Mouse (Mus musculus) retina, adult 2 months (tissue): ENCODE measurements around the gene Pard3b.

Source experiments
- DNase-seq: peaks from one replicate; pipeline ENCODE4 v3.0.0-alpha.2; 2012; ENCODE audit warnings: low read depth, low spot score

The Pard3b gene

GRCm38 (mm10) chr1:62449193-62449875, 810.7 kb downstream of the Pard3b start:
- no peak for DNase-seq

DNA sequence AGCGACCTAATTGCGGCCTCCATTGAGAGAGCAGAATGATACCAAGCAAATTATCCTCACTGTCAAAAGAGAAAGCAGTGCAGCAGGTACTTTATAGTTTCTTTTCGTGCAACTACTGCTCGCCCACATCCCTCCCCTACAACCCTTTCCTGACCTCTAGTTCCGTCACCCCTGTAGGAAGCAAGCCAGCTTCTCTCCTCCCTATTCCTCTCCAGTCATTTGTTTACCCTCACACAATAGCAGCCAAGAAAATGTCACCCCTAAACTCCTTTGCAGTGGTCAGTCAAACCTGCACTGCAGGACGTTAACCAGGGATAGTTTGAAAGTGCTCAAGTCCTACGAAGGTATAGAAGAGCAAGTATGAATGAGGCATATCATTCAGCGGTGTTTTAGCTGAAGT, 826.9 kb downstream of the Pard3b start:
- DNase-seq: no peak

DNA sequence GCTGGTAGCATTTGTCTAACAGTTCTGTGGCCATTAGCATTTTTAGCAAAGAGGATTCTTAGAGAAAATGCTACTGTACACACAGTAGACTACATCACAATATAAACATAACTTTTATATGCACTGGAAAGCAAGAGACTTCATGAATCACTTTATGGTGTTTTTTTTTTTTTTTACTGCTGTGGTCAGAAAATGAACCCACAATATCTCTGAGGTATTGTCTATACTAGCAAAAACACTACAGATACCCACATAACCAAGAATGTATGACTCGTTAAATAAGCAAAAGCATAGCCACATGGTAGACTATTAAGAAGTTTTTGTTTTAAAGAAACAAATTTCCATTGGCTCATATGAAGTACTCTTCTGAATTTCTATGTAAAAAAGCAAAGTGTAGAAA, 827.9 kb downstream of the Pard3b start:
- DNase-seq: no peak

GRCm38 (mm10) chr1:62483059-62483458, 844.4 kb downstream of the Pard3b start:
- no peak for DNase-seq

- DNase-seq: no peak
Measured at GRCm38 (mm10) chr1:62488871-62489270, 850.2 kb downstream of the Pard3b start.

GRCm38 (mm10) chr1:62499146-62499545, 860.5 kb downstream of the Pard3b start:
- DNase-seq: no peak

DNA sequence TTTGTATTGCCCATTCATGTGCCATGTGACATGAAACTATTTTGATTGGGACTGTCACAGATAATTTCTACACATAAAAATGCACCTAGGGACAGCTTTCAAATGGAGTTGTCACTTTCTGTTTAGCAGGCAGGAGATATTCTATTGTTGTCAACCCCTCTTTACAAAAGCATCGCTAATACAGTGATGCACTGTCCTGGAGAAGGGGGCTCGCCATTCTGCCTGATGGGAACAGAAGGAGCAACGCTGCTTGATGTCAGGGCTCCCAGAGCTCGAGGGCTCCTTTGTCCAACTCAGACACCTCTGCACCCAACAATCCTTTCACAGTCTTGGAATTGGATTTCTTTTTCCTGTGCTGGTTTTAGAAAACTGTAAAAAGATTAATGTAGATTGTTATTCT, 871.9 kb downstream of the Pard3b start:
- DNase-seq: no peak

GRCm38 (mm10) chr1:62511681-62512080, 873.1 kb downstream of the Pard3b start:
- DNase-seq: no peak

DNA sequence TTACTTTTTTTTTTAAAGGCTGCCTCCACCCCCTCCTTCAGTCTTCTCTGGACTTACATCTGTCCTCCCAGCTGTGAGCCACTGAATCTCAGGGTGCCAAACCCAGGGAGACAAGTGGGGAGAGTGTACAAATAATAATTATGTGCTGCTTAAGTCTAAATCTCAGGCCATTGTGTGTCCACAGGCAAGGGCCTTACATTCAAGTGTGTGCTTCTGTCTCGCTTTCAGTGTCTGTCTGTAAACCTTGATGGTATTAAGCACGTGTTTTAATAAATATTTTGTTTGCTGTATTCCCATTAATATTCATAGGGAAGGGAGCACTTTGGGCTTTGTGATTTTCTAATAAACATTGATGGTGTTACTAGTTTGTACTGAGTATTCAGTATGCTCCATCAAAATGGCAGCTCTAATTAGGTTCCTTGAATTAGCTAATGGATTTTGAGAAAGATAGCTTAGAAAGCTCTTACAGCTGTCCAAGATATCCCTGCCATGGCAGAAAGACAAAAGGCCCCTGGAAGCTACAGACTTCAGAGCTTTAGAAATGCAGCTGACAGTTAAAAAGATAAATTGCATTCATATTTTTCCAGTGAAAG, 880.1 kb downstream of the Pard3b start:
- no peak for DNase-seq

DNA sequence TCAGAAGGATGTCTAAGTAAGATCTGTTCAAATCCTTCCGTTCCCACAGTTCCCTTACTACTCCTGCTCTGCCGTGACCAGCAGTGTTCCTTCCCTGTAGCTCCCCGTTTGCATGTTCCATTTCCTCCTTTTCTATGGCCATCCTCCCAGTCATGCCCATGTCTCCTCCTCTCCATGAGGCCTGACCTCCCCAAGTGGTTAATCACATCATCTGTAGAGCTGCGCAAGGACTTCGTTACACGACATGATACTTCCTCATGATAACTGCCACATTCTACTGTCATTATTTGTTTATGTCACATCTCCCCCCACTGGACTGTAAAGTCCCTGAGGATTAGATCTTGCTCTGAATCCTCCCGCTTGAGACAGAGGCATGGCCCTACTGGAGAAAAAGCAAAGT, 882.7 kb downstream of the Pard3b start:
- DNase-seq: no peak

DNA sequence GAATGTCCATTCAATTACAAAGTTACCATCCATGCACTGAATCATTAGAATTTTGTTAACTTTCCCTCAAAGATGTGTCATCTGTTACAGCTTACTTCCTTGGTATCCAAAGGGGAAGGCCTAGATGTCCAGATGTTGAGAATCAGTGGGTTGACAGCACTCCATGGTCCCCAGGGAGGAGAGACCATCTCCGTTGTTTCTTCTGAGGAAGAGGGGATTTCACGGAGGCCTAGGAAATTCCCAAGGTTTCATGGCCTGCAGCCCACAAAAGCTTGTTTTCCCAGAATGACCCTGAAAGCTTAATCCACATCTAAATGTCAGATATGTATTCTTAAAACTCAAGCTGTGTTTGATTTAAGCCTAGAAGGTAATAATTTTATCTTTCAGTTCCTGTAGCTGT, 884.1 kb downstream of the Pard3b start:
- DNase-seq: no peak

- DNase-seq: no peak
Measured at GRCm38 (mm10) chr1:62527788-62528187, 889.2 kb downstream of the Pard3b start.

DNA sequence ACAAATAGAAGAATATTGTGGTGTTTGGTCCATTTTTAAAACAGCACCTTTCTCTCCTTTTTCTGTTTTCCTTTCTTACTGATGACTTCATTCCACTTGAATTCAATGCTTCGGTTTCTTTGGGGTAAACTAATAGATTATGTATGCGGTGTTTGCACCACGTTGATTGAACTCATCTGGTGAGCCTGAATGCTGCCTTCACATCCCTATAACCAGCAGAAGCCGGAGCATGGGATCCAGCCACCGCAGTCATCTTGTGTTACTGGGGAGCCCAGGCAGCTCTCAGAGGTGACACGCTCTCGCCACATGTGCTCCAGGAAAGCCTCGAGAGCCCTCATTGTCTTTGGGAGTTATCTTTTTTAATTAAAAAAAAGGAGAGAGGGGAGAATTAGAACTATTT, 891.3 kb downstream of the Pard3b start:
- no peak for DNase-seq

GRCm38 (mm10) chr1:62532426-62533126, 894.0 kb downstream of the Pard3b start:
- DNase-seq: no peak

GRCm38 (mm10) chr1:62548953-62549352, 910.3 kb downstream of the Pard3b start:
- no peak for DNase-seq

DNA sequence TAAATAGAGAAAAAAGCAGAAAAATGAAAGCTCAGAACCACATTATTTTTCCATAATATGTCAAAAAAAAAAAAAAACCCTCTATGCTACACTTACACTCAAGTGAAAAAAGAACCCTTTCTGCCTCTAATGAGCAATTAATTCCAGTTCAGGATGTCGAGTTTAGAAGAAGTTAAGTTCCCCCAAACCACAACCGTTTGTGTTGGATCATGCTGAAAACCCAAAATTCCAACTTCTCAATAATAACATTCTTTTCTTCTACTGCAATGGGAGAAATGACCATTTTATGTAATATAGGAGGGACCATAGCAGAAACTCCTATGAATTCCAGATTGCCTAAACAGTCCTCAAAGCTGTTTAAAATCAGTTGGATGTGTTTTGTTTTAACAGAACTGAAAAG, 911.9 kb downstream of the Pard3b start:
- DNase-seq: no peak

- no peak for DNase-seq
Measured at GRCm38 (mm10) chr1:62551516-62551915, 912.9 kb downstream of the Pard3b start.

DNA sequence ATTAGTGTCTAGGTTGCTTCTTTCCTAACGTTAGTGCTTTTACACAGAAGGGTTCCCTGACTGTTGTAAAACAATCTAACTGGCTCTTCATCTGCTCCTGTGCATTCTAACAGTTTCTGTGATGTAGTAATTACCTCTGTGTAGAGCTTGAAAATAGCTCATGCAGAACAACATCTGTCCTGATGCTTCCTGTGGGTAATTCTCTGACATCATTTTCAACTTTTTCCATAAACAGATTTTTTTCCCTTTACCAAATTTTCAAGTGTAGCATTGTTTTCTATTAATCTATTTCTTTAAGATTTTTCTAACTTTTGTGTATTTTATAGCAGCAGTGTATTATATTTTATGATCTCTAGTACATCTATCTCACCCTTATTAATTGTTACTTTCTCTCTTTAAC, 917.2 kb downstream of the Pard3b start:
- no peak for DNase-seq

DNA sequence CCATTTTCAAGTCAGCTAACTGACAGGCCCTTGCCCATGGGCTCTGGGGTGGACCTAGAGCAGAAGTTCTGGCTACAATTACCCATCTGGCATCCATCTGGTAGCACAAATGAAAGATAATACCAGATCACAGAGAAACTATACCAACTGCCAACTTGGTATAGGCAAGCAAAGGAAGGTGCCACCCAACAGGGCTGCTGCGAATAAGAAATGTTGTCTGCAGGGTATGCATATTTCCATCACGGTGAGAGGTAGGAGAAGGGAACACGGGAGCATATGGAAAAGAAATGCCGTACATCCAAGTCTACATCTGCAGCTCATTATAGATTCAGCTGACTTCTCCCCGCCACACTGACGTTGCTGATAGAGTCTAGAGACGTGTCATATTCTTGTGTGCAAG, 924.4 kb downstream of the Pard3b start:
- DNase-seq: no peak

DNA sequence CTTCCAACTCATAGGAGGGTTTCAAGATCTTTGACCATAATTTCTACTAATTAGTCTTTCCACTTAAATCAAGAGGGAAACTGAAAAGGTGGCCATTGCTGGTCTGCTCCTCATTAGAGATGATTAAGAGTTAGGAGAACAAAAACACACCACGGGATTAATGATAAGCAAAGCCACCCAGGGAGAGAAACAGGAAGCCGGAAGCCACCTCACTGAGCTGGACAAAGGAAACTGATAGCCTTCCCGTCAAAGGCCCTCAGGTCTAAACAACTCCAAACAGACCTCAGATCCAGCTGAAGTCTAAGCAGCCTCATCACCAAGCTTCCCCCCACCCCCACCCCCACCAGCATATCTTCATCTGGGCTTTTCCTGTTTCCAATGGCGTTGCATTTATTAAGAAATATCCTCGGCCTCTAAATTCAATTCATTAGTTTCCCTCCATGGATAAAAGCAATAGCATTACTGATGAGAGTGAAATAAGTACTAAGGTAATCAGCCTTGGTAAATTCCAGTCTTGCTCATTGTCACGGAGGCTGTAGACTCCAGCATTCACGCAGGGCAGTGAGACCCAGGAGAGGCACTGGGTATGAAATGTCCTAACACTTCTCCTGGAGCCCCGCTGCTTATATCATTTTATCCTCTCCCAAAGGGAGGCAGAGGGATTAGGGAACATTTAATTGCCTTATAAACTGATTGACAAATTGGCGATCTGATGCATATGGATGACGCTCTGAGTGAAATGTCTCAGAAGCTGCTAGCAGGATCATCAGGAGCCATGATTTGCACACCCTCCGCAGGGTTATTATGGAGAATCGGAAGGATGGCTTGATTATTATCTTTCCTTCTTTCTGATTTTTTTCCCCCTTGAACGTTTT, 925.9 kb downstream of the Pard3b start:
- no peak for DNase-seq

- no peak for DNase-seq
Measured at GRCm38 (mm10) chr1:62565120-62565809, 926.6 kb downstream of the Pard3b start.
